Mouse (Mus musculus): ENCODE data around the gene Dync1i1. TPM values are rescaled to one million over a fixed set of nuclear protein-coding genes. Genes with fewer than 3 reads are reported as not detected.

The Dync1i1 gene
- polyA plus RNA-seq, 2 experiments: not detected

- H3K4me3 ChIP-seq (ENCODE audit: insufficient read depth in 1 of 2, low read depth in 2 of 2, low read length in 2 of 2): no peak overlapping the region
- H3K4me1 ChIP-seq (replicated peaks; ENCODE audit: control insufficient read depth in 2 of 2, insufficient read depth in 2 of 2, low read length in 1 of 2): no peaks in the 10 kb centered on the region
- H3K27ac ChIP-seq: no peak overlapping the region
- no peak overlapping the region for H3K9ac ChIP-seq (replicated peaks)
- no peaks in the 10 kb centered on the region for H3K9me3 ChIP-seq (ENCODE audit: control insufficient read depth, low read length)
- TF ChIP-seq EP300 (IDR thresholded peaks at IDR 0.05; ENCODE audit: low read depth) (no peak), CTCF (IDR thresholded peaks at IDR 0.05; ENCODE audit: low read depth) (no peak)
- no peaks in the 10 kb centered on the region for H3K27me3 ChIP-seq (ENCODE audit: control insufficient read depth, insufficient read depth, low read length)
- ATAC-seq (ENCODE audit: insufficient read depth) (no peak), DNase-seq (ENCODE audit: low read depth in 3 of 3, low spot score in 3 of 3) (no peak)
- 61% methylated on average over 6 of the region's 6 CpGs for WGBS (ENCODE audit: insufficient replicate concordance)
- no peaks in the 10 kb centered on the region for H3K36me3 ChIP-seq (replicated peaks; ENCODE audit: control insufficient read depth, insufficient read depth, low read depth)
- H3K4me2 ChIP-seq (ENCODE audit: low read depth): no peak overlapping the region
These were observed 265.8 kb downstream of the Dync1i1 start for GRCm38 (mm10) chr6:5991243-5991642.

GRCm38 (mm10) chr6:5991817-5992755 is 266.6 kb downstream of the Dync1i1 start:
- no peaks in the 10 kb centered on the region for H3K9me3 ChIP-seq (ENCODE audit: control insufficient read depth, low read length)
- no peaks in the 10 kb centered on the region for H3K27me3 ChIP-seq (ENCODE audit: control insufficient read depth, insufficient read depth, low read length)
- no peak overlapping the region for H3K4me3 ChIP-seq (ENCODE audit: insufficient read depth in 1 of 2, low read depth in 2 of 2, low read length in 2 of 2)
- no peak overlapping the region for H3K4me2 ChIP-seq (ENCODE audit: low read depth)
- no peaks in the 10 kb centered on the region for H3K36me3 ChIP-seq (replicated peaks; ENCODE audit: control insufficient read depth, insufficient read depth, low read depth)
- 63% methylated on average over 25 of the region's 25 CpGs for WGBS (ENCODE audit: insufficient replicate concordance)
- ATAC-seq (ENCODE audit: insufficient read depth) (no peak), DNase-seq (ENCODE audit: low read depth in 3 of 3, low spot score in 3 of 3) (no peak)
- TF ChIP-seq EP300 (IDR thresholded peaks at IDR 0.05; ENCODE audit: low read depth) (no peak), CTCF (IDR thresholded peaks at IDR 0.05; ENCODE audit: low read depth) (no peak)
- no peak overlapping the region for H3K27ac ChIP-seq
- H3K4me1 ChIP-seq (replicated peaks; ENCODE audit: control insufficient read depth in 2 of 2, insufficient read depth in 2 of 2, low read length in 1 of 2): no peaks in the 10 kb centered on the region
- H3K9ac ChIP-seq (replicated peaks): no peak overlapping the region

GRCm38 (mm10) chr6:5993056-5993455 is 267.6 kb downstream of the Dync1i1 start:
- ATAC-seq (ENCODE audit: insufficient read depth): no peak
- TF ChIP-seq CTCF (IDR thresholded peaks at IDR 0.05; ENCODE audit: low read depth) (no peak), EP300 (IDR thresholded peaks at IDR 0.05; ENCODE audit: low read depth) (no peak)
- H3K9me3 ChIP-seq (ENCODE audit: control insufficient read depth, low read length): no peaks in the 10 kb centered on the region
- DNase-seq (ENCODE audit: low read depth in 3 of 3, low spot score in 3 of 3): no peak
- no peaks in the 10 kb centered on the region for H3K27me3 ChIP-seq (ENCODE audit: control insufficient read depth, insufficient read depth, low read length)
- no peak overlapping the region for H3K9ac ChIP-seq (replicated peaks)
- no peak overlapping the region for H3K4me3 ChIP-seq (ENCODE audit: insufficient read depth in 1 of 2, low read depth in 2 of 2, low read length in 2 of 2)
- 57% methylated on average over 7 of the region's 7 CpGs for WGBS (ENCODE audit: insufficient replicate concordance)
- H3K4me2 ChIP-seq (ENCODE audit: low read depth): no peak overlapping the region
- no peaks in the 10 kb centered on the region for H3K36me3 ChIP-seq (replicated peaks; ENCODE audit: control insufficient read depth, insufficient read depth, low read depth)
- no peak overlapping the region for H3K27ac ChIP-seq
- no peaks in the 10 kb centered on the region for H3K4me1 ChIP-seq (replicated peaks; ENCODE audit: control insufficient read depth in 2 of 2, insufficient read depth in 2 of 2, low read length in 1 of 2)

- no peak overlapping the region for H3K4me2 ChIP-seq (ENCODE audit: low read depth)
- H3K36me3 ChIP-seq (replicated peaks; ENCODE audit: control insufficient read depth, insufficient read depth, low read depth): no peaks in the 10 kb centered on the region
- no peak overlapping the region for H3K4me3 ChIP-seq (ENCODE audit: insufficient read depth in 1 of 2, low read depth in 2 of 2, low read length in 2 of 2)
- 32% methylated on average over 6 of the region's 6 CpGs for WGBS (ENCODE audit: insufficient replicate concordance)
- H3K4me1 ChIP-seq (replicated peaks; ENCODE audit: control insufficient read depth in 2 of 2, insufficient read depth in 2 of 2, low read length in 1 of 2): no peaks in the 10 kb centered on the region
- H3K27me3 ChIP-seq (ENCODE audit: control insufficient read depth, insufficient read depth, low read length): no peaks in the 10 kb centered on the region
- H3K9me3 ChIP-seq (ENCODE audit: control insufficient read depth, low read length): no peaks in the 10 kb centered on the region
- no peak for ATAC-seq (ENCODE audit: insufficient read depth)
- no peak overlapping the region for H3K9ac ChIP-seq (replicated peaks)
- DNase-seq (ENCODE audit: low read depth in 3 of 3, low spot score in 3 of 3): no peak
- H3K27ac ChIP-seq: no peak overlapping the region
- no peak for TF ChIP-seq CTCF (IDR thresholded peaks at IDR 0.05; ENCODE audit: low read depth)
- TF ChIP-seq EP300 (IDR thresholded peaks at IDR 0.05; ENCODE audit: low read depth): no peak
These were observed 272.1 kb downstream of the Dync1i1 start for GRCm38 (mm10) chr6:5997535-5997934.

- Histone ChIP-seq H3K4me3 (ENCODE audit: insufficient read depth in 1 of 2, low read depth in 2 of 2, low read length in 2 of 2) (no peak overlapping the region), H3K36me3 (replicated peaks; ENCODE audit: control insufficient read depth, insufficient read depth, low read depth) (no peaks in the 10 kb centered on the region), H3K27me3 (ENCODE audit: control insufficient read depth, insufficient read depth, low read length) (peaks cover 4% of the 10 kb centered on the region; the same call in 1 of the 2 replicates), H3K4me1 (replicated peaks; ENCODE audit: control insufficient read depth in 2 of 2, insufficient read depth in 2 of 2, low read length in 1 of 2) (no peaks in the 10 kb centered on the region), H3K9ac (replicated peaks) (no peak overlapping the region), H3K9me3 (ENCODE audit: control insufficient read depth, low read length) (no peaks in the 10 kb centered on the region), H3K27ac (no peak overlapping the region), H3K4me2 (ENCODE audit: low read depth) (no peak overlapping the region)
- TF ChIP-seq EP300 (IDR thresholded peaks at IDR 0.05; ENCODE audit: low read depth): no peak
- no peak for TF ChIP-seq CTCF (IDR thresholded peaks at IDR 0.05; ENCODE audit: low read depth)
- WGBS (ENCODE audit: insufficient replicate concordance): 57% methylated on average over 3 of the region's 3 CpGs
- ATAC-seq (ENCODE audit: insufficient read depth) (no peak), DNase-seq (ENCODE audit: low read depth in 3 of 3, low spot score in 3 of 3) (no peak)
These were observed 276.6 kb downstream of the Dync1i1 start for GRCm38 (mm10) chr6:6002061-6002460.
